Mouse (Mus musculus) midbrain, embryonic 14.5 days (tissue): ENCODE data around the gene 2010111I01Rik. TPM values are rescaled to one million over a fixed set of nuclear protein-coding genes. Genes with fewer than 3 reads are reported as not detected.

Source experiments
- ATAC-seq: fragments of 200-750 bp; cut with Nextera tagmentation; 2 replicates; pipeline ENCODE4 v1.8.0; 2017; ENCODE audit warnings: moderate number of reproducible peaks, moderate library complexity; ENCODE audit not compliant: low FRiP score, low TSS enrichment
- DNase-seq: peaks from one replicate; pipeline ENCODE4 v3.0.0-alpha.2; 2015
- H3K27ac ChIP-seq: fragments of 300-500 bp; sonication (generic); replicated peaks from 2 replicates; pipeline ENCODE4 v1.5.1; 2014; ENCODE audit warnings: mild to moderate bottlenecking, low read depth, low read length, moderate library complexity
- H3K27me3 ChIP-seq: fragments of 300-500 bp; sonication (generic); 2 replicates; pipeline ENCODE4 v1.6.1; 2014; ENCODE audit warnings: low read length, control low read depth, mixed read lengths; ENCODE audit not compliant: control insufficient read depth, insufficient read depth
- H3K36me3 ChIP-seq: fragments of 300-500 bp; sonication (generic); 2 replicates; pipeline ENCODE4 v1.6.1; 2014; ENCODE audit warnings: low read length, control low read depth; ENCODE audit not compliant: control insufficient read depth, insufficient read depth
- H3K4me1 ChIP-seq: fragments of 300-500 bp; sonication (generic); 2 replicates; pipeline ENCODE4 v1.6.1; 2014; ENCODE audit warnings: mild to moderate bottlenecking, antibody characterized with exemption, low read length, control low read depth; ENCODE audit not compliant: control insufficient read depth, insufficient read depth
- H3K4me2 ChIP-seq: fragments of 300-500 bp; sonication (generic); 2 replicates; pipeline ENCODE4 v1.6.1; 2014; ENCODE audit warnings: mild to moderate bottlenecking, low read length, moderate library complexity
- H3K4me3 ChIP-seq: fragments of 300-500 bp; sonication (generic); replicated peaks from 2 replicates; pipeline ENCODE4 v1.5.1; 2014; ENCODE audit warnings: low read depth, low read length
- H3K9ac ChIP-seq: fragments of 300-500 bp; sonication (generic); replicated peaks from 2 replicates; pipeline ENCODE4 v1.6.1; 2014; ENCODE audit warnings: mild to moderate bottlenecking, low read length, moderate library complexity
- H3K9me3 ChIP-seq: fragments of 300-500 bp; sonication (generic); 2 replicates; pipeline ENCODE4 v1.6.1; 2016; ENCODE audit warnings: low read length, control low read depth, mixed read lengths; ENCODE audit not compliant: control insufficient read depth
- WGBS: fragments of 180-500 bp; shearing (Covaris S2); extraction: QIAGEN DNeasy Blood & Tissue Kit; methylation state at CpG from one replicate; pipeline ENCODE4 v1.1.7; 2014; 5-methylcytosine and 5-hydroxymethylcytosine counted together
- polyA plus RNA-seq: library from polyadenylated mRNA; unstranded; fragments of >200 nt; fragmentation: Nextera tagmentation; extraction: Ambion mirVana; gene quantifications from 2 replicates; pipeline ENCODE4 v1.2.1, GENCODE M21; 2014

2010111I01Rik gene
- polyA plus RNA-seq, 1 experiment from 2014 or later, result 32.0 TPM

- H3K9me3 ChIP-seq, result no peaks in the 10 kb centered on the region; the same call in 1 of the 2 replicates
- ATAC-seq, result no peak
- H3K4me2 ChIP-seq, result no peak overlapping the region
- no peaks in the 10 kb centered on the region for H3K27me3 ChIP-seq
- no peak overlapping the region for H3K27ac ChIP-seq
- no peaks in the 10 kb centered on the region for H3K4me1 ChIP-seq
- H3K9ac ChIP-seq, result no peak overlapping the region
- WGBS, result 96% methylated on average over 7 of the region's 7 CpGs
- no peaks in the 10 kb centered on the region for H3K36me3 ChIP-seq
- H3K4me3 ChIP-seq, result no peak overlapping the region
- DNase-seq, result no peak
Observed at GRCm38 (mm10) chr13:63135994-63136393, 171.3 kb downstream of the 2010111I01Rik start.

GRCm38 (mm10) chr13:63136775-63137174 is 172.1 kb downstream of the 2010111I01Rik start:
- Histone ChIP-seq H3K9ac (no peak overlapping the region), H3K4me1 (no peaks in the 10 kb centered on the region), H3K27ac (no peak overlapping the region), H3K27me3 (no peaks in the 10 kb centered on the region), H3K4me3 (no peak overlapping the region), H3K9me3 (no peaks in the 10 kb centered on the region), H3K36me3 (no peaks in the 10 kb centered on the region), H3K4me2 (no peak overlapping the region)
- DNase-seq, result no peak
- WGBS, result 73% methylated on average over 1 of the region's 1 CpGs
- ATAC-seq, result no peak

GRCm38 (mm10) chr13:63138376-63139048 is 173.8 kb downstream of the 2010111I01Rik start:
- ATAC-seq, result no peak
- no peak for DNase-seq

GRCm38 (mm10) chr13:63139463-63140226 is 175.0 kb downstream of the 2010111I01Rik start:
- Histone ChIP-seq H3K27me3 (no peaks in the 10 kb centered on the region), H3K27ac (no peak overlapping the region)

More at GRCm38 (mm10) chr13:63138376-63139048, 173.8 kb downstream of the 2010111I01Rik start:
- Histone ChIP-seq H3K27me3 (no peaks in the 10 kb centered on the region), H3K4me3 (no peak overlapping the region), H3K27ac (no peak overlapping the region), H3K9me3 (no peaks in the 10 kb centered on the region), H3K36me3 (no peaks in the 10 kb centered on the region), H3K4me2 (no peak overlapping the region), H3K4me1 (no peaks in the 10 kb centered on the region), H3K9ac (no peak overlapping the region)

GRCm38 (mm10) chr13:63140784-63141183 is 176.1 kb downstream of the 2010111I01Rik start:
- no peak overlapping the region for H3K4me2 ChIP-seq
- no peak overlapping the region for H3K27ac ChIP-seq
- no peaks in the 10 kb centered on the region for H3K36me3 ChIP-seq
- no peak for DNase-seq
- no peaks in the 10 kb centered on the region for H3K27me3 ChIP-seq
- WGBS, result 93% methylated on average over 6 of the region's 6 CpGs
- no peaks in the 10 kb centered on the region for H3K9me3 ChIP-seq
- ATAC-seq, result no peak
- H3K9ac ChIP-seq, result no peak overlapping the region
- H3K4me3 ChIP-seq, result no peak overlapping the region
- H3K4me1 ChIP-seq, result no peaks in the 10 kb centered on the region

More at GRCm38 (mm10) chr13:63139463-63140226, 175.0 kb downstream of the 2010111I01Rik start:
- ATAC-seq (no peak), DNase-seq (no peak)
- no peaks in the 10 kb centered on the region for H3K36me3 ChIP-seq
- H3K4me1 ChIP-seq, result no peaks in the 10 kb centered on the region
- H3K9me3 ChIP-seq, result no peaks in the 10 kb centered on the region
- H3K9ac ChIP-seq, result no peak overlapping the region
- no peak overlapping the region for H3K4me2 ChIP-seq
- WGBS, result 95% methylated on average over 10 of the region's 10 CpGs
- H3K4me3 ChIP-seq, result no peak overlapping the region

- Histone ChIP-seq H3K4me3 (no peak overlapping the region), H3K9me3 (no peaks in the 10 kb centered on the region), H3K4me2 (no peak overlapping the region), H3K36me3 (no peaks in the 10 kb centered on the region), H3K27ac (no peak overlapping the region), H3K4me1 (no peaks in the 10 kb centered on the region), H3K27me3 (no peaks in the 10 kb centered on the region), H3K9ac (no peak overlapping the region)
- no peak for DNase-seq
- ATAC-seq, result no peak
Observed at GRCm38 (mm10) chr13:63141275-63141674, 176.6 kb downstream of the 2010111I01Rik start.

- Histone ChIP-seq H3K4me2 (no peak overlapping the region), H3K4me3 (no peak overlapping the region), H3K36me3 (no peaks in the 10 kb centered on the region), H3K4me1 (0 out of 2 replicates have a peak, but pooled peaks cover 4% of the 10 kb centered on the region), H3K27me3 (no peaks in the 10 kb centered on the region), H3K9ac (no peak overlapping the region), H3K27ac (no peak overlapping the region), H3K9me3 (no peaks in the 10 kb centered on the region)
- ATAC-seq (no peak), DNase-seq (no peak)
- WGBS, result 20% methylated on average over 4 of the region's 4 CpGs
Observed at GRCm38 (mm10) chr13:63146604-63147188, 182.0 kb downstream of the 2010111I01Rik start.

- Histone ChIP-seq H3K9ac (no peak overlapping the region), H3K27ac (no peak overlapping the region), H3K36me3 (no peaks in the 10 kb centered on the region), H3K4me3 (no peak overlapping the region), H3K27me3 (no peaks in the 10 kb centered on the region), H3K9me3 (no peaks in the 10 kb centered on the region), H3K4me2 (no peak overlapping the region), H3K4me1 (0 out of 2 replicates have a peak, but pooled peaks cover 4% of the 10 kb centered on the region)
- 5% methylated on average over 1 of the region's 1 CpGs for WGBS
- DNase-seq, result no peak
- ATAC-seq, result no peak
Observed at GRCm38 (mm10) chr13:63148157-63148556, 183.5 kb downstream of the 2010111I01Rik start.
